Mouse (Mus musculus) brown adipose tissue, adult 24 weeks (tissue): ENCODE results near the gene Kcna7. TPM values are rescaled to one million over a fixed set of nuclear protein-coding genes. Genes with fewer than 3 reads are reported as not detected.
"Not testable (repeated sequence)": the region's sequence is repeated elsewhere in the genome, so short reads cannot be mapped to it uniquely, and the experiment has no call there.

Experiments
- H3K27ac ChIP-seq: fragments of 200-500 bp; replicated peaks from 2 replicates; pipeline ENCODE4 v1.5.1; 2012; ENCODE audit warnings: low read depth, mild to moderate bottlenecking, low read length
- H3K4me1 ChIP-seq: fragments of 200-500 bp; 2 replicates; pipeline ENCODE4 v1.6.1; 2012; ENCODE audit warnings: low read length, mixed read lengths; ENCODE audit not compliant: control insufficient read depth, insufficient read depth, insufficient read length
- H3K4me3 ChIP-seq: fragments of 200-500 bp; 2 replicates; pipeline ENCODE4 v1.5.1; 2012; ENCODE audit warnings: low read depth, mild to moderate bottlenecking, low read length, moderate library complexity; ENCODE audit not compliant: insufficient read depth
- polyA plus RNA-seq: library from polyadenylated mRNA; stranded (reverse); fragments of >200 nt; gene quantifications from 2 replicates; pipeline ENCODE4 v1.2.4, GENCODE M21; 2012; ENCODE audit not compliant: missing spikeins, insufficient read depth, insufficient read length

The Kcna7 gene
- 1.0 TPM in 1 of 2 replicates, not detected in the other for polyA plus RNA-seq

- Histone ChIP-seq H3K27ac (no peak within 1 kb of the TSS), H3K4me3 (peak within 1 kb of the TSS; percentile 68), H3K4me1 (no peaks in the 10 kb centered on the region; the same call in 1 of the 2 replicates)
Measured at GRCm38 (mm10) chr7:45405091-45406075, at the start of gene Kcna7. Gene Kcna7, plus strand, starts transcription at chr7:45405653.

GRCm38 (mm10) chr7:45356087-45356486, 49.4 kb upstream of the Kcna7 start:
- Histone ChIP-seq H3K27ac (no peak overlapping the region), H3K4me1 (no peaks in the 10 kb centered on the region), H3K4me3 (no peak overlapping the region)

- H3K4me3 ChIP-seq, H3K27ac ChIP-seq, H3K4me1 ChIP-seq: not testable (repeated sequence)
Measured at GRCm38 (mm10) chr7:45359081-45359480, 46.4 kb upstream of the Kcna7 start.

- 0 out of 2 replicates have a peak, but pooled peaks cover 3% of the 10 kb centered on the region for H3K4me1 ChIP-seq
- no peak overlapping the region for H3K4me3 ChIP-seq
- H3K27ac ChIP-seq: no peak overlapping the region
Measured at GRCm38 (mm10) chr7:45360404-45361125, 44.9 kb upstream of the Kcna7 start.

GRCm38 (mm10) chr7:45361243-45361804, 44.1 kb upstream of the Kcna7 start:
- Histone ChIP-seq H3K4me3 (peak overlapping the region; percentile 50), H3K4me1 (peaks cover 6% of the 10 kb centered on the region; the same call in 1 of the 2 replicates), H3K27ac (no peak overlapping the region)

GRCm38 (mm10) chr7:45362801-45363200, 42.7 kb upstream of the Kcna7 start:
- H3K4me3 ChIP-seq: no peak overlapping the region
- H3K4me1 ChIP-seq: peaks cover 8% of the 10 kb centered on the region; the same call in 1 of the 2 replicates
- no peak overlapping the region for H3K27ac ChIP-seq

GRCm38 (mm10) chr7:45363983-45364382, 41.5 kb upstream of the Kcna7 start:
- no peak overlapping the region for H3K4me3 ChIP-seq
- peaks cover 8% of the 10 kb centered on the region; the same call in 1 of the 2 replicates for H3K4me1 ChIP-seq

GRCm38 (mm10) chr7:45365742-45366651, 39.5 kb upstream of the Kcna7 start:
- Histone ChIP-seq H3K27ac (no peak overlapping the region), H3K4me3 (peak overlapping the region; percentile 40), H3K4me1 (peaks cover 8% of the 10 kb centered on the region; the same call in 1 of the 2 replicates)

More at GRCm38 (mm10) chr7:45363983-45364382, 41.5 kb upstream of the Kcna7 start:
- H3K27ac ChIP-seq: no peak overlapping the region

- Histone ChIP-seq H3K4me3 (peak within 1 kb of the TSS; percentile 85), H3K27ac (no peak within 1 kb of the TSS)
Measured at GRCm38 (mm10) chr7:45366652-45367019, 38.8 kb upstream of the Kcna7 start, which contains the start of gene Ppfia3. Gene Ppfia3, minus strand, starts transcription at chr7:45367019.

GRCm38 (mm10) chr7:45367020-45367880, 38.2 kb upstream of the Kcna7 start:
- H3K4me3 ChIP-seq: peak overlapping the region; percentile 85
- no peak overlapping the region for H3K27ac ChIP-seq

More at GRCm38 (mm10) chr7:45366652-45367019, 38.8 kb upstream of the Kcna7 start, which contains the start of gene Ppfia3:
- H3K4me1 ChIP-seq: peaks cover 4% of the 10 kb centered on the region; the same call in 1 of the 2 replicates

GRCm38 (mm10) chr7:45368178-45368577, 37.3 kb upstream of the Kcna7 start:
- no peak overlapping the region for H3K4me3 ChIP-seq
- H3K27ac ChIP-seq: no peak overlapping the region
- peaks cover 4% of the 10 kb centered on the region; the same call in 1 of the 2 replicates for H3K4me1 ChIP-seq

More at GRCm38 (mm10) chr7:45367020-45367880, 38.2 kb upstream of the Kcna7 start:
- H3K4me1 ChIP-seq: peaks cover 4% of the 10 kb centered on the region; the same call in 1 of the 2 replicates

GRCm38 (mm10) chr7:45369022-45369745, 36.3 kb upstream of the Kcna7 start:
- peaks cover 4% of the 10 kb centered on the region; the same call in 1 of the 2 replicates for H3K4me1 ChIP-seq
- H3K27ac ChIP-seq: no peak overlapping the region
- H3K4me3 ChIP-seq: no peak overlapping the region
